Mouse (Mus musculus) G1E-ER4 (cell line): Measurements from ENCODE around the gene Olfr303. TPM values are rescaled to one million over a fixed set of nuclear protein-coding genes. Genes with fewer than 3 reads are reported as not detected.

Experiments
- GATA1 ChIP-seq: IDR thresholded peaks from one replicate; pipeline ENCODE4 v1.8.0; 2012; ENCODE audit warnings: low read length, inconsistent platforms
- polyA plus RNA-seq: library from polyadenylated mRNA; stranded (reverse); fragments of >175 nt; gene quantifications from 2 replicates; pipeline ENCODE4 v1.2.3, GENCODE M21; 2012

The Olfr303 gene
- polyA plus RNA-seq, result not detected in 2 replicates

- TF ChIP-seq GATA1, result no peak
These were observed at the start of gene Olfr303 for GRCm38 (mm10) chr7:86397689-86398088. TSS of gene Olfr303 (minus strand) at chr7:86397789.

GRCm38 (mm10) chr7:86403546-86403945 is 6.0 kb upstream of the Olfr303 start, which contains the start of gene Olfr301:
TSS of gene Olfr301 (plus strand) at chr7:86403846.
- no peak for TF ChIP-seq GATA1

GRCm38 (mm10) chr7:86386558-86386957 is 11.0 kb downstream of the Olfr303 start, which contains the start of gene Olfr304:
TSS of gene Olfr304 (minus strand) at chr7:86386658.
- no peak for TF ChIP-seq GATA1

DNA sequence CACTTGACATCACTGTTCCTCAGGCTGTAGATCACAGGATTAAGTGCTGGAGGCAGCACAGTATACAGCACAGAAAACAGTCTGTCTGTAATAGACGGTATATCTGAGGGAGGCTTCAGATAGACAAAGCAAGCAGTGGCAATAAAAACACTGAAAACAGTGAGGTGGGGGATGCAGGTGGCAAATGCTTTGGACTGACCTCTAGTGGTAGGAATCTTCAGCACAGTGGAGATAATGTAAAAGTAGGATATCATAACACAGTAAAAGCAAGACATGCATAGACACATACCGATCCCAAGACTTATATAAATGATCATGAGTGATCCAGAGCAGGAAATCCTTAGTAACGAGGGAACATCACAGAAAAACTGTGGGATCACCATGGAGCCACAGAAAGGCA is 11.8 kb downstream of the Olfr303 start:
- TF ChIP-seq GATA1, result no peak

GRCm38 (mm10) chr7:86366828-86367227 is 30.8 kb downstream of the Olfr303 start, which contains the start of gene Olfr305:
TSS of gene Olfr305 (minus strand) at chr7:86366928.
- no peak for TF ChIP-seq GATA1

GRCm38 (mm10) chr7:86344253-86344652 is 53.3 kb downstream of the Olfr303 start:
- no peak for TF ChIP-seq GATA1

- TF ChIP-seq GATA1, result no peak
These were observed 54.6 kb downstream of the Olfr303 start for GRCm38 (mm10) chr7:86342881-86343565.

Other genes starting within 250 kb of the Olfr303 start
- gene Vmn2r75, start 226.0 kb downstream of the Olfr303 start, polyA plus RNA-seq, result not detected in 2 replicates
- not detected in 2 replicates for gene Vmn2r76, start 151.5 kb downstream of the Olfr303 start, polyA plus RNA-seq
- gene Olfr310, start 120.6 kb downstream of the Olfr303 start, polyA plus RNA-seq, result not detected in 2 replicates
- not detected in 2 replicates for gene Olfr309, start 84.1 kb downstream of the Olfr303 start, polyA plus RNA-seq
- gene Olfr308, start 72.2 kb downstream of the Olfr303 start, polyA plus RNA-seq, result not detected in 2 replicates
- gene Olfr307, start 60.2 kb downstream of the Olfr303 start, polyA plus RNA-seq, result not detected in 2 replicates
- not detected in 2 replicates for gene Olfr305, start 30.9 kb downstream of the Olfr303 start, polyA plus RNA-seq
- not detected in 2 replicates for gene Olfr304, start 11.1 kb downstream of the Olfr303 start, polyA plus RNA-seq
- not detected in 2 replicates for gene Olfr301, start 6.1 kb upstream of the Olfr303 start, polyA plus RNA-seq
- not detected in 2 replicates for gene Olfr299, start 62.1 kb upstream of the Olfr303 start, polyA plus RNA-seq
- gene Olfr298, start 94.7 kb upstream of the Olfr303 start, polyA plus RNA-seq, result not detected in 2 replicates
- not detected in 2 replicates for gene Olfr297, start 122.2 kb upstream of the Olfr303 start, polyA plus RNA-seq
- not detected in 2 replicates for gene Olfr295, start 186.1 kb upstream of the Olfr303 start, polyA plus RNA-seq
- gene Olfr294, start 218.9 kb upstream of the Olfr303 start, polyA plus RNA-seq, result not detected in 2 replicates